Mouse (Mus musculus) heart, embryonic 10.5 days (tissue): ENCODE results near the gene Kctd13. TPM values are rescaled to one million over a fixed set of nuclear protein-coding genes. Genes with fewer than 3 reads are reported as not detected.
A peak's percentile ranks its signal among the peaks of the same experiment; 100 is the strongest.
"Not testable (repeated sequence)": the region's sequence is repeated elsewhere in the genome, so short reads cannot be mapped to it uniquely, and the experiment has no call there.

Experiments used
- DNase-seq: peaks from one replicate; pipeline ENCODE4 v3.0.0-alpha.2; 2017; ENCODE audit warnings: low spot score
- H3K27ac ChIP-seq: fragments of 300-500 bp; sonication (generic); 2 replicates; pipeline ENCODE4 v1.5.1; 2016; ENCODE audit warnings: mild to moderate bottlenecking
- H3K27me3 ChIP-seq: fragments of 300-500 bp; sonication (generic); 2 replicates; pipeline ENCODE4 v1.6.1; 2016; ENCODE audit warnings: mild to moderate bottlenecking; ENCODE audit not compliant: poor library complexity, insufficient read depth, severe bottlenecking
- H3K36me3 ChIP-seq: fragments of 300-500 bp; sonication (generic); 2 replicates; pipeline ENCODE4 v1.6.1; 2016; ENCODE audit warnings: mild to moderate bottlenecking, moderate library complexity
- H3K4me1 ChIP-seq: fragments of 300-500 bp; sonication (generic); 2 replicates; pipeline ENCODE4 v1.6.1; 2016; ENCODE audit warnings: mild to moderate bottlenecking
- H3K4me3 ChIP-seq: fragments of 300-500 bp; sonication (generic); 2 replicates; pipeline ENCODE4 v1.5.1; 2016; ENCODE audit warnings: mild to moderate bottlenecking, moderate library complexity
- H3K9me3 ChIP-seq: fragments of 300-500 bp; sonication (generic); 2 replicates; pipeline ENCODE4 v1.6.1; 2016; ENCODE audit warnings: mild to moderate bottlenecking, moderate library complexity
- WGBS: fragments of 180-500 bp; shearing (Covaris S2); methylation state at CpG from one replicate; pipeline ENCODE4 v1.1.7; 2016; 5-methylcytosine and 5-hydroxymethylcytosine counted together
- polyA plus RNA-seq: library from polyadenylated mRNA; unstranded; fragments of >200 nt; fragmentation: Nextera tagmentation; extraction: Ambion mirVana; gene quantifications from 2 replicates; pipeline ENCODE4 v1.2.1, GENCODE M21; 2016

The Kctd13 gene
- polyA plus RNA-seq, 1 experiment from 2014 or later: 21.3 TPM

DNA sequence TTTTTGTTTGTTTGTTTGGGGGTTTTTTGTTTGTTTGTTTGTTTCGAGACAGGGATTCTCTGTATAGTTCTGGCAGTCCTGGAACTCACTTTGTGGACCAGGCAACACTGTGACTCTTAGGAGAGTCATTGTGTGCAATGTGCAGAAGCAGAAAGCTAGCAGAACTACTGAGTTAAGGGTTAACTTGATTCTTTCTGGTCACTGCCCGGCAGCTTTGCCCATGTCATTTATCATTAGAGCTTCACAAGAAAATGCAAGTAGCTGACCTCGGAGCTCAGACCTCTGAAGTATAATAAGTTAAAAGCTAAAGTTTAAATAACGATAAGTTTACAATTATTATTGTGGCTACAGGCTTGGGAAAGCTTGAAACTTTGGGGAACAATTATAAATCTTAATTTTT, 10.3 kb upstream of the Kctd13 start:
- not testable (repeated sequence) for H3K36me3 ChIP-seq, H3K9me3 ChIP-seq, H3K27me3 ChIP-seq, H3K27ac ChIP-seq, H3K4me1 ChIP-seq, DNase-seq, H3K4me3 ChIP-seq
- 58% methylated on average over 4 of the region's 4 CpGs for WGBS

DNA sequence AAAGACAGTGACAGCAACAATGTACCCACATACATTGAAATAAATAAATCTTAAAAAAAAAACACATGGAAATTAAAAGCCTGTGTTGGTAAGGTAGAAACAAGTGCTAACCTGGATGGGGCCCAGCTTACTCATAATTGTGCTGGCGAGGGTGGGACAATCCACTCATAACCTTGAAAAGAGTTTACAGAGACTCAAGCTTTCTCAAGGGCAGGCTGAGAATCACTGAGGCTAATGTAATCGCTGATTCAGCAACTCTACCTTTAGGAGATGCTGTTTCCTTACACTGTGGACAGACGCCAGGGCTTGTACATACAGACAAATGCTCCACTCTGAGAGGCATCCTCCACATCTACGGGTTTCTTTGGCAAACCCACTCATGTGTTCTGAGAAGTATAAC, 8.7 kb upstream of the Kctd13 start:
- Histone ChIP-seq H3K27ac (no peak overlapping the region), H3K36me3 (no peaks in the 10 kb centered on the region), H3K4me1 (peaks cover 8% of the 10 kb centered on the region), H3K9me3 (no peaks in the 10 kb centered on the region), H3K27me3 (no peaks in the 10 kb centered on the region), H3K4me3 (no peak overlapping the region)
- no peak for DNase-seq
- WGBS: 82% methylated on average over 4 of the region's 4 CpGs

- Histone ChIP-seq H3K27me3 (no peaks in the 10 kb centered on the region), H3K4me1 (peaks cover 8% of the 10 kb centered on the region), H3K9me3 (no peaks in the 10 kb centered on the region), H3K27ac (no peak overlapping the region), H3K4me3 (no peak overlapping the region), H3K36me3 (no peaks in the 10 kb centered on the region)
- no peak for DNase-seq
- WGBS: 67% methylated on average over 2 of the region's 2 CpGs
Observed at GRCm38 (mm10) chr7:126921563-126921962, 7.1 kb upstream of the Kctd13 start.

DNA sequence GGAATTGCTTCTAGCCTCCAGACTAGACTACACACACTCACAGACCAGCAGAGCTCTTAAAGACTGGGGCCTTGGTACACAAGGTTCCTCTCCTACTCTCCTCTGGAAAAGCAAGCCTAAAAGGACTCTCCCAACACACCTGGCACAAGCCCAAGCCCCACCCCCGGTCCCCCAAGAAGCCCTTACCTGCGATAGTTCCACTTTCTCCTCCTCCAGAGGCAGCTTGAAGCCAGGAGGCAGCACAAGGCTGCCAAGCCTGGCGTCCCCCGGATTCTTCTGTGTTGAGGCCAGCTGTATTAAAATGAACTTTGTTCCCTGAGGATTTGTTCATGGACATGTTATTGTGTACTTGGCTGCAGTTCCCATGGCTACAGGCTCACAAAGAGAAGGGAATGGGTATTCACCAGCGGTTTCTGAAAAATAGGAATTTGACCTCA, 6.0 kb upstream of the Kctd13 start, which contains the start of gene Tmem219:
TSS of gene Tmem219 (minus strand) at position 294 of the 437 bp plus-strand sequence.
- Histone ChIP-seq H3K4me1 (peaks cover 8% of the 10 kb centered on the region), H3K4me3 (no peak within 1 kb of the TSS), H3K9me3 (no peaks in the 10 kb centered on the region), H3K36me3 (no peaks in the 10 kb centered on the region), H3K27me3 (no peaks in the 10 kb centered on the region), H3K27ac (peak within 1 kb of the TSS; percentile 59)
- WGBS: 71% methylated on average over 5 of the region's 5 CpGs
- DNase-seq: no peak

- peaks cover 8% of the 10 kb centered on the region for H3K4me1 ChIP-seq
- no peak overlapping the region for H3K4me3 ChIP-seq
- no peak for DNase-seq
- WGBS: 59% methylated on average over 5 of the region's 5 CpGs
- peak overlapping the region; percentile 59; the same call in 1 of the 2 replicates for H3K27ac ChIP-seq
- H3K36me3 ChIP-seq: no peaks in the 10 kb centered on the region
- no peaks in the 10 kb centered on the region for H3K27me3 ChIP-seq
- no peaks in the 10 kb centered on the region for H3K9me3 ChIP-seq
Observed at GRCm38 (mm10) chr7:126923999-126924398, 4.7 kb upstream of the Kctd13 start.

DNA sequence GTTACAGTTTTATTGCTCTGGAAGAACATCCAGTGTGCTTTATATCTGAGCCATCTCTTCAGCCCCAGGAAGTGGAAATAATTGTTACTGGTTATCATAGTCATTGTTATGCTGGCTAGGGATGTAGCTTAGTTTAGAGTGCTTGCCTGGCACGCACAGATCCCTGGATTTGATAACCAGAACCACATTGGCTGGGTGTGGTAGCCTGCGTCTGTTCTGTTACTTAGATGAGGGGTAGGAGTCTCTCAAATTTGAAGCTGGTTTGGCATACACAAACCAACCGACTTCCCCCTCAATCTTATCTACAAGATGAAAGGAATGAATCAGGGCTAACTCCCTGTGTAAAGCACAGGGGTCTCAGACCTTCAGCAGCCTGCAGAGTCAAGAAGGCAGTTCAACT, 2.4 kb upstream of the Kctd13 start:
- 27% methylated on average over 3 of the region's 3 CpGs for WGBS
- no peak for DNase-seq
- Histone ChIP-seq H3K4me3 (no peak overlapping the region), H3K27me3 (no peaks in the 10 kb centered on the region), H3K27ac (no peak overlapping the region), H3K4me1 (peaks cover 20% of the 10 kb centered on the region), H3K36me3 (peaks cover 7% of the 10 kb centered on the region), H3K9me3 (no peaks in the 10 kb centered on the region)

GRCm38 (mm10) chr7:126929046-126929445, 367 bp downstream of the Kctd13 start:
- Histone ChIP-seq H3K4me1 (peaks cover 15% of the 10 kb centered on the region), H3K36me3 (peaks cover 24% of the 10 kb centered on the region), H3K9me3 (no peaks in the 10 kb centered on the region), H3K4me3 (peak overlapping the region; percentile 89), H3K27ac (peak overlapping the region; percentile 90), H3K27me3 (no peaks in the 10 kb centered on the region)
- 0% methylated on average over 27 of the region's 27 CpGs for WGBS
- DNase-seq: no peak

- no peak overlapping the region for H3K27ac ChIP-seq
- DNase-seq: no peak
- H3K27me3 ChIP-seq: no peaks in the 10 kb centered on the region
- H3K36me3 ChIP-seq: peaks cover 51% of the 10 kb centered on the region
- H3K9me3 ChIP-seq: no peaks in the 10 kb centered on the region
- no peak overlapping the region for H3K4me3 ChIP-seq
- WGBS: 78% methylated on average over 2 of the region's 2 CpGs
- H3K4me1 ChIP-seq: peaks cover 12% of the 10 kb centered on the region; the same call in 1 of the 2 replicates
Observed at GRCm38 (mm10) chr7:126932652-126933051, 4.0 kb downstream of the Kctd13 start.

GRCm38 (mm10) chr7:126941171-126941570, 12.5 kb downstream of the Kctd13 start:
- H3K4me1 ChIP-seq: peaks cover 10% of the 10 kb centered on the region; the same call in 1 of the 2 replicates
- 36% methylated on average over 6 of the region's 6 CpGs for WGBS
- no peaks in the 10 kb centered on the region for H3K27me3 ChIP-seq
- H3K27ac ChIP-seq: no peak overlapping the region
- H3K9me3 ChIP-seq: no peaks in the 10 kb centered on the region
- peaks cover 38% of the 10 kb centered on the region for H3K36me3 ChIP-seq
- DNase-seq: no peak
- H3K4me3 ChIP-seq: no peak overlapping the region

DNA sequence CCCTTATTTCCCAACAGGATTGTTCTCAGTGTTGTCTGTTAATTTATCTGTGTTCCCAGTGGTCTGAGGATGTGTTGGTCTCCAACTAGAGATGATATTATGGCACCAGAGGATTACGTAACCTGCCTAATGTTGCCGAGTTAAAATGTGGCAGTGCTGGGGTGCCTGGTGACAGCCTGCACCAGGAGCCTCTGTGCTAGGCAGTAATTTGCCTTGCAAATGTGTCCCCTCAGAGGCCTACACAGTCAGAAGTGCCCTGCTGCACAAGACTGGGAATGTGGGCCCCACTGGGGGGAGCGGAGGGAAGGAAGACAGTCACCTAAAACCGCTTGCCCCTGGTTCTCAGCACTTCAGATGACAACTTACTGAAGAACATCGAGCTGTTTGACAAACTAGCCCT, 13.1 kb downstream of the Kctd13 start:
- Histone ChIP-seq H3K9me3 (no peaks in the 10 kb centered on the region), H3K36me3 (peaks cover 31% of the 10 kb centered on the region), H3K4me3 (no peak overlapping the region), H3K27me3 (no peaks in the 10 kb centered on the region), H3K4me1 (peaks cover 10% of the 10 kb centered on the region; the same call in 1 of the 2 replicates), H3K27ac (no peak overlapping the region)
- WGBS: 72% methylated on average over 5 of the region's 5 CpGs
- DNase-seq: no peak

DNA sequence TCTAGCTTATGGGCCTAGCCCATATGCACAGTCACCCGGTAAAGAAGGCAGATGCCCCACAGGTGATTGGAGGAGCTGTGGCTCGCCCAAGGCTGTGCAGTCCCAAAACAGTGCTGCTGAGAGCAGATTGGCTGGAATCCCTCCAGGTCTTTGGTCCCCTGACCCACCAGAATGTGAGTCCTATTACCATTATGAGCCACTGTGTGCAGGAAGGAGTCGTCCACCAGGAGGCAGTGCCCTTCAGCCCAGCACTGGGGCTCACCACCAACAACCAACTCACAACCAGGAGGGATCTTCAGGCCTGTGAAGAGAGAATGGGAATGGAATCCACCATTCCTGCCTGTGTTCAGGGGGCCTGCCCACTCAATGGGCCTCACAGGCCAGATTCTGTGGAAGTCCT, 17.9 kb downstream of the Kctd13 start:
- Histone ChIP-seq H3K4me1 (peaks cover 18% of the 10 kb centered on the region), H3K4me3 (no peak overlapping the region), H3K36me3 (peaks cover 20% of the 10 kb centered on the region), H3K27me3 (peaks cover 35% of the 10 kb centered on the region), H3K9me3 (no peaks in the 10 kb centered on the region), H3K27ac (no peak overlapping the region)
- DNase-seq: no peak
- 41% methylated on average over 3 of the region's 3 CpGs for WGBS

- Histone ChIP-seq H3K36me3 (peaks cover 7% of the 10 kb centered on the region), H3K27ac (no peak overlapping the region), H3K4me1 (peaks cover 20% of the 10 kb centered on the region), H3K4me3 (no peak overlapping the region; the same call in 1 of the 2 replicates), H3K27me3 (peaks cover 55% of the 10 kb centered on the region), H3K9me3 (no peaks in the 10 kb centered on the region)
- no peak for DNase-seq
- 77% methylated on average over 10 of the region's 10 CpGs for WGBS
Observed at GRCm38 (mm10) chr7:126948626-126949025, 19.9 kb downstream of the Kctd13 start.

GRCm38 (mm10) chr7:126949403-126949792, 20.7 kb downstream of the Kctd13 start, which contains the start of gene Asphd1:
Gene Asphd1, minus strand, starts transcription at chr7:126949582.
- WGBS: under 1% methylated on average over 21 of the region's 21 CpGs

More at GRCm38 (mm10) chr7:126949403-126949792, 20.7 kb downstream of the Kctd13 start, which contains the start of gene Asphd1:
- Histone ChIP-seq H3K27ac (peak within 1 kb of the TSS; percentile 44; the same call in 1 of the 2 replicates), H3K27me3 (peaks cover 62% of the 10 kb centered on the region), H3K4me3 (peak within 1 kb of the TSS; percentile 68), H3K9me3 (no peaks in the 10 kb centered on the region), H3K36me3 (peaks cover 5% of the 10 kb centered on the region), H3K4me1 (peaks cover 20% of the 10 kb centered on the region)
- DNase-seq: no peak
